Mouse (Mus musculus) layer of hippocampus, adult 18-20 months (tissue): ENCODE data around the gene Smtnl2. TPM values are rescaled to one million over a fixed set of nuclear protein-coding genes. Genes with fewer than 3 reads are reported as not detected.
"Not testable (repeated sequence)": the region's sequence is repeated elsewhere in the genome, so short reads cannot be mapped to it uniquely, and the experiment has no call there.

Source experiments
- DNase-seq, 2 experiments: peaks; one replicate each; pipeline ENCODE4 v3.0.0; 2022; ENCODE audit warnings: low spot score in 2 of 2
- microRNA-seq, 2 experiments: library from miRNA; unstranded; fragments of <30 nt; microRNA quantifications; one replicate each; pipeline ENCODE4 v1.2.0; 2021
- total RNA-seq, 2 experiments: library from RNA; stranded (reverse); gene quantifications; 2 replicates each; pipeline ENCODE4 v1.2.3; 2021

Gene Smtnl2
- total RNA-seq, 2 experiments from 2014 or later = 1.3 to 2.9 TPM

GRCm38 (mm10) chr11:72362347-72362741 is 49.2 kb downstream of the Smtnl2 start, which contains the start of gene Tekt1:
Gene Tekt1 (minus strand): TSS chr11:72362442.
- no peak for DNase-seq

- DNase-seq = peak; percentile 67 to 84
Measured at GRCm38 (mm10) chr11:72361385-72362346, 49.8 kb downstream of the Smtnl2 start.

DNA sequence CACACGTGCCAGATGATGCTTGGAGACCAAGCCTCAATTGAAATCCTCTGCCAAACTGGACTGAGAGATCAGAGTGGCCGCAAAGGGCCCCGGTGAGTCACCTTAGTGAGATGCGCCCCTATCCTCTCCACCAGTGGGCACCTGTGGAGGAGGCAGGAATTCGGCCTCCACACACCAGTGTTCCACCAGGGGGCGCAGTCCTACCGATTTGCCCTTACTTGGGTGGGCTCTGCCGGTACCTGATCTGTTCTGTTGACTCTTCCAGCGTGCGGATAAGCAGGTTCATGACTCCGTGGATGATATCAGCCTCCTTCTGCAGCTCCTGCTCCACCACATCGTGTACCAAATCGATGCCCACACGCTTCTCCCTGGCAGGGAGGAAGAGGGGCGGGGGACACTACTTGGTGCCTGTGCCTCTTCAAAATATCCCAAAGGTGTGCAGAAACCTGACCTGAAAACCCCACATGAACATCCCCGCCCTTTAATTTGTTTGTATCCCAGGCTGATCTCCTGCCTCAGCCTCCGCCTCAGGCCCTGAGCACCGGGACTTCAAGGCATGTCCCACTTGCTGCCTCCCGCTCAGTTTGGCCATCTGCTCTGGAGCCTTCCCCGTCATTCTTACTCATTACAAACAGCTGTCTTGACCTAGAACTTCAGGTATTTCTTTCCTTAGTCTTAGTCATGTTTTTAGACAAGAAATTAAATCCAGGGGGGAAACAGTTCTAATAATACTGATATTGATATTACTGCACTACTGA is 56.4 kb downstream of the Smtnl2 start:
- peak; percentile 53 to 78 for DNase-seq

DNA sequence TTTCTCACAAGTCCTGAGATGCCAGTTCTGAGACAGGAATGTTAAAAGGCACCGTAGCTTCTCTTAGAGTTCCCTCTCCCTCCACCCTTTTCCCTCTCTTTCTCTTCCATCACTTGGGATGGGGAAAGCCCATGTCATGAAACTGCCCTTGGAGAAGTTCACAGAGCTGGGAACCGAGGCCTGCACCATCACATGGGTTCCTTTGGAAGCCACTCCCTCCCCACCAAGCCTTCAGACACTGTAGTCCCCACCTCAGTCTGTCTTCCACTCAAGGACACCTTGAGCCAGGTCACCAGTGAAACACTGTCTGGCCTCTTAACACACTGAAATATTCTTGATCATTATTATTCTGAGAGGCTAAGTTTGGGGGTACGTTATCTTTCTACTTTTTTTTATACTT is 58.3 kb downstream of the Smtnl2 start:
- DNase-seq = no peak

GRCm38 (mm10) chr11:72352272-72352671 is 59.2 kb downstream of the Smtnl2 start:
- no peak for DNase-seq

- DNase-seq = no peak
Measured at GRCm38 (mm10) chr11:72349652-72350051, 61.9 kb downstream of the Smtnl2 start.

DNA sequence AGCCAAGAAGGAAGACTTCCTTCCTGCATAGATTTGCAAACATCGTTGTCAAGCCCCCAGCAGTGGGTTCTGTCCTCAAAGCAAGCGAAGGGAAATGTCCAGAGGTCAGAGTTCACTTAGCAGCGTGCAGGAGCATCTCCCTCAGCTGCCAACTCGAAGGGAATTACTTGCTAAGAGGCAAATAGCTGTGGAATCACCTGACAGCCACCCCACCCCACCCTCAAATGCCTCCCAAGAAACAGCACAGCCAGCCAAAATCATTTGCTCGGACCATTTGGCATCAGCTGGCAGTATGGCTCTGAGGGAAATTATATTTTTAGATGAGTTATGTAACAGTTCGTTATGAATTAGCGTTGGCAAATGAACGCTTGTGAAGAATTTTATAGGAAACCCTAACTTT is 62.5 kb downstream of the Smtnl2 start:
- DNase-seq = peak; percentile 58 to 74

DNA sequence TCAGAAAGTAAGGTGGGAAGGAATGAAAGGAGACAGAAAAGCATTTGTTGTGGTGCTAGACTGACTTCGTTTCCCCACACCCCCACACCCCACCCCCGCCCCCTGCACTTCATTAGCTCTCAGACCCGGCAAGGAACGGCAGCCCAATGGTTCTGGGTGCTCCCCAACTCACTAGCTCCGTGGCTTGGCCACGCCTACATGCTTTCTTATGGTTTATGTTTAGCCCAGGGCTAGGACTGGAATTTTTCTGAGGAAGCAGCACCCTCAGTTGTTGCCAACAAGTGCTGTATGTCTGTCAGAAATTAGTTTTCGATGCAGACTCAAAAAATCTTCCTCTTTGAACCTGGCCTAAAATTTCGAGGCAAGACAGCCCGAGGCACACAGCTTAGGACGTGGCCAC is 63.0 kb downstream of the Smtnl2 start:
- DNase-seq = peak in 1 of 2 experiments; percentile 15

DNA sequence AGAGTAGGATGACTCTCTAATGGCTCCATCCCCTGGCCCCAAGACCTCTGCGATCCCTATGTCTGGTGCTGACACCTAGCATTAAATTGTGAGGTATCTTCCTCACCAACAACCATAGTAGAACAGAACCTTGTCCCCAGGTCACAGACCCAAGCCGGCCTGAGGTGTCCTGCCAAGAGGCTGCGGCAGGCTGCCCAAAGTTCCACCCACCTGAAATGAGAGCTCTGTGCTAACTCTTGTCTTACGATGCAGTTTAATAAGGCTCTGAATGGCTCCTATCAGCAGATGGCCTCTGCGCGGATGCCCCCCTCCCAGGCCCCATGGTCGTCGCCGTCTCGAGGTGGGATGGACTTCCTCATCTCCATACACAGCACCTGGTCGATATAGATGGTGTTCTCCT is 67.0 kb downstream of the Smtnl2 start:
- no peak for DNase-seq

- peak in 1 of 2 experiments; percentile 48 for DNase-seq
Measured at GRCm38 (mm10) chr11:72343904-72344303, 67.6 kb downstream of the Smtnl2 start.

DNA sequence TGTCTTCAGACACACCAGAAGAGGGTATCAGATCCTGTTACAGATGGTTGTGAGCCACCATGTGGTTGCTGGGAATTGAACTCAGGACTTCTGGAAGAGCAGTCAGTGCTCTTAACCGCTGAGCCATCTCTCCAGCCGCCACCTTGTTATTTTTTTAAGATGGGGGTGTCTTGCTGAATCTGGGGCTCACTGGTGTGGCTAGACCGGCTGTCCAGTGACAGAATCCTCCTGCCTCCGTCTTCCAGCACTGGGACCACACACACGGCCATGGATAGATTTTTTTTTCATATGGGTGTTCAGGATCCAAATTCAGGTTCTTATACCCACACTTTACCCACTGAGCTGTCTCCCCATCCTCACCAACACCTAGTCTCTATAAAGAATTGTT is 68.3 kb downstream of the Smtnl2 start:
- DNase-seq = not testable (repeated sequence)

GRCm38 (mm10) chr11:72342549-72343237 is 68.8 kb downstream of the Smtnl2 start:
- DNase-seq = peak; percentile 55 to 76

DNA sequence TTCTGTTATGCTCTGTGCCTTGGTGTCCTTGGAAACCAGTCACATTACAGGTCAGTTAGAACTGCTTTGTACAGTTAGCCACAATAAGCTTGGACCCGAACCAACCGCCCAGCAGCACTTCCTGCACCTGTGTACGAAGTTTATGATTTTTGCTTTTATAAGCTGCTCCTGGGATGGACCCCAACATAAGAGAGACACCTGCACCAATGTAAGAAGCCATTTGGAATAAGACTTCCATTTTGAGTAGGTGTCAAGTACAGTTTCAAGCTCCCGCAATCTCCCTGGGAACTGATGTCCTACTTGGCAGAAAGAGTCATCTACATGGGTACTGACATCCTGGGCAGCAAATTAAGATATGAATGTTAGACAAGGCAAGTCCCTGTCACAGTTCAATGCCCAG is 71.8 kb downstream of the Smtnl2 start:
- no peak for DNase-seq

Small RNA genes within 50 kb of the gene (microRNA-seq; reads per million reads assigned to microRNA genes)
- gene Mir6338 = 0 reads per million in 2 experiments

Other genes with a start within 250 kb of the Smtnl2 start
- gene Gm43951, start 204.9 kb downstream of the Smtnl2 start, total RNA-seq = 10 to 100 TPM; 10.4 to 11.6 TPM
- 10 to 100 TPM; 19.8 to 26.3 TPM for gene 4933427D14Rik, start 204.3 kb downstream of the Smtnl2 start, total RNA-seq
- gene Txndc17, start 204.2 kb downstream of the Smtnl2 start, total RNA-seq = 10 to 100 TPM; 29.9 to 33.0 TPM
- 10 to 100 TPM; 14.2 to 17.4 TPM for gene Med31, start 196.1 kb downstream of the Smtnl2 start, total RNA-seq
- gene Slc13a5, start 144.5 kb downstream of the Smtnl2 start, total RNA-seq = 1 to 10 TPM; 8.6 to 9.0 TPM
- 1 to 10 TPM; 4.2 to 4.6 TPM for gene Xaf1, start 110.1 kb downstream of the Smtnl2 start, total RNA-seq
- not detected for gene Fbxo39, start 97.3 kb downstream of the Smtnl2 start, total RNA-seq
- gene Tekt1, start 49.3 kb downstream of the Smtnl2 start, total RNA-seq = 1 to 10 TPM; 1.5 to 3.3 TPM
- gene Ggt6, start 23.8 kb upstream of the Smtnl2 start, total RNA-seq = under 1 TPM in 1 of 2 experiments, not detected in 1; 0.25 TPM
- gene Mybbp1a, start 29.6 kb upstream of the Smtnl2 start, total RNA-seq = 10 to 100 TPM; 54.6 to 56.8 TPM
- 100 to 1,000 TPM in 1 of 2 experiments, 10 to 100 TPM in 1; 95.6 to 103 TPM for gene Spns2, start 78.2 kb upstream of the Smtnl2 start, total RNA-seq
- gene Spns3, start 138.8 kb upstream of the Smtnl2 start, total RNA-seq = under 1 TPM; 0.25 to 0.27 TPM
- gene Ube2g1, start 195.6 kb upstream of the Smtnl2 start, total RNA-seq = 10 to 100 TPM; 40.8 to 42.9 TPM